Mouse (Mus musculus) megakaryocyte, embryonic 14.5 days (primary cell): ENCODE results near the gene Atg101.

Source experiments
- FLI1 ChIP-seq: IDR thresholded peaks from 2 replicates; pipeline ENCODE4 v1.6.1; 2012; ENCODE audit warnings: low read length, inconsistent platforms, mixed read lengths
- GATA1 ChIP-seq: IDR thresholded peaks from 3 replicates; pipeline ENCODE4 v1.6.1; 2012; ENCODE audit warnings: mixed read lengths, low read length, inconsistent platforms, borderline replicate concordance

GRCm38 (mm10) chr15:101336474-101337174 is 52.6 kb downstream of the Atg101 start:
- TF ChIP-seq GATA1 (peak; percentile 66; the same call in 1 of the 3 replicates), FLI1 (peak; percentile 91)
